Mouse (Mus musculus): ENCODE measurements at regions not wholly inside any gene's neighbourhood (a gene's known extent, or its start where the extent isn't known, plus 50 kb on each side); places are given as distances from the start of the nearest gene placed in this dataset.
A peak's percentile ranks its signal among the peaks of the same experiment; 100 is the strongest.

DNA sequence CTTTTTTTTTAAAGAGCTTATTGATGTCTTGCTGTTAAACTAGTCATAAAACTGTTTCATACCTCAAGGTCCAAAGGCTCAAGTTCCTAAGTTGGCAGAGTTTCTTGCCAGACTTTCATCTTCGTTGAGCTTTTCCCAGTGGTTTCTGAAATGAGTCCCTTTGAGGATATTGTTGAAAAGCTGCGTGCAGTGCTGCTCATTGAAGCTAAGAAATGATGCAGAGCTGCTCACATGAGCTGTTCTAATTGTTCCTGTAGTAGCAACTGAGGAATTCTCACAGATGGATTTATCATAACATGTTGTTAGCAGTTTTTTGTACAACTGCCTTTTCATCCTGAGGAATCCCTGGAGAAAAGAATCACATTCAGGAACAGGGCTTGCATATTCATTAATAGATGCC, 249.3 kb downstream of the Col11a1 start:
- DNase-seq (ENCODE audit: low read depth): peak; percentile 60
- no peak for TF ChIP-seq CTCF (IDR thresholded peaks at IDR 0.05; ENCODE audit: borderline replicate concordance, extremely low read depth, insufficient read depth, insufficient read length)
- TF ChIP-seq POLR2A (IDR thresholded peaks at IDR 0.05; ENCODE audit: borderline replicate concordance, extremely low read depth, insufficient read depth, insufficient read length, poor library complexity, severe bottlenecking): no peak

DNA sequence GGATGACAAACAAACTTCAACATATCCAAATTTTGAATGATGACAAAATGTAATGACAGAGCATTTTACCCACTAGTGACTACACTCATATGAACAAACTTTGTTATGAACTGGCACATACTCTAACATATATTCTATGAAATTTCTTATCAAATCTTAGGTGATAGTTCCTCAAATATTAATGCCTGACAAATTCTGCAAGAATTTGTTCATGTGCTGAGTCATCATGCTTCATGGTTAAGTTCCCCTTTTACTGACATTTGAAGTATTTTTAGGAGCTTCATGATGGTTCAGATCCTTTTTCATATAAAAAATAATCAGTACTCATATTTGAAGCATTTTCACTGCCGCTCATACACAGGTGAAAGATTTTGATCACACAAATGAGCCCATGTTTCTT, 289.1 kb downstream of the Col11a1 start:
- no peak for TF ChIP-seq CTCF (IDR thresholded peaks at IDR 0.05; ENCODE audit: borderline replicate concordance, extremely low read depth, insufficient read depth, insufficient read length)
- DNase-seq (ENCODE audit: low read depth): no peak

DNA sequence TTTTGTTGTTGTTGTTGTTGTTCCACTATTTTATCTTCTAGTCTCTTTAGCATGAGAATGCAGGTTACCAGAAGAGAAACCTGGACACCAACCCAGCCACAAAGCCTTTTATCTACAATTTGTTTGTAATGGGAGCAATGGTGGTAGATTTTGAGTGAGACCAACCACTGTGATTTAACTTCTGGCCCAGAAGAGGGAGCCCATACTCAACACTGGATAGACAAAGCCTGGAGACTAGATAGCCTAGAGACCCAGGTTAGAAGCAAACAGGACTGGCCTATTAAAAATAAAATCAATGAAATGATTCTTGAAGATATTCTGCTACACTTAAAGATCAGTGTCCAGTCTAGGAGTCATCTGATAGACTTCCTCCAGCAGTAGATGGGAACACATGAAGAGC, 304.0 kb downstream of the Col11a1 start:
- no peak for TF ChIP-seq CTCF (IDR thresholded peaks at IDR 0.05; ENCODE audit: borderline replicate concordance, extremely low read depth, insufficient read depth, insufficient read length)
- no peak for TF ChIP-seq POLR2A (IDR thresholded peaks at IDR 0.05; ENCODE audit: borderline replicate concordance, extremely low read depth, insufficient read depth, insufficient read length, poor library complexity, severe bottlenecking)
- DNase-seq (ENCODE audit: low read depth): peak; percentile 15

DNA sequence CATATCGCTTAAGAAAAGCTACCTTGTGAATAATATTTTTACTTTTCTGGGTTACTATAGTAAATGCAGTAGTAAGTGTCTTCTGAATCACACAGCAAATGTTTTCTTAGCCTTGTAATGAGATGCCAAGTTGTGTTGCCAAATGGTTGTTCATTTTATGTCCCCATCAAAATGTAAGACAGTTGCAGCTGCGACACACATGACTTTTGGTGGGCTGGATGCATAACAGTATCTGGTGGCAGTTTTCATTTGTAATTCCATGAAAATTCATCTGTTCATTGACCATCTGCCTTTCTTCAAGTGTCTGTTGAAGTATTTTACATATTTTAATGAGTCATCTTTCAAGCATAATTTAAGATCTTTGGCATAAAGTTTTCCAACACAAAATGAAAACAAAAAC, 313.4 kb downstream of the Col11a1 start:
- TF ChIP-seq POLR2A (IDR thresholded peaks at IDR 0.05; ENCODE audit: borderline replicate concordance, extremely low read depth, insufficient read depth, insufficient read length, poor library complexity, severe bottlenecking): no peak
- no peak for TF ChIP-seq CTCF (IDR thresholded peaks at IDR 0.05; ENCODE audit: borderline replicate concordance, extremely low read depth, insufficient read depth, insufficient read length)
- DNase-seq (ENCODE audit: low read depth): peak; percentile 81

DNA sequence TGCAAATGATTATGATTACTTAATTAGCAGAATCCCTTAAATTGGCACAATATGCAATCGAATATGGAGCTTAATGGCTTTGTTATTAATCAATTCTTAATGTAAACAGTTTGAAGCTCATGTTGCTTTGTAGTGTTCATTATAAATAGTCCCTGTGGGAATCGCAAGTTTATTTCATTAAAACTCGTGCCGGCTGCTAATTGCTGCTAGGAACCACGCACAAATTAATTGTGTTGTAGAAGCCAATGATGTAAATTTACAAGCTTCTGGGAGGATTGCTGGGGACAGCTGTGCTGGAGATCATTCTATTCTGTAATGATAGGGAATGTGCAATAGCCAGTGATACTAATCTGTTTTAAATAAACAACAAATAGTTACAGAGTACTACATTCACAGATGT, 349.7 kb downstream of the Col11a1 start:
- peak; percentile 77 for DNase-seq (ENCODE audit: low read depth)

DNA sequence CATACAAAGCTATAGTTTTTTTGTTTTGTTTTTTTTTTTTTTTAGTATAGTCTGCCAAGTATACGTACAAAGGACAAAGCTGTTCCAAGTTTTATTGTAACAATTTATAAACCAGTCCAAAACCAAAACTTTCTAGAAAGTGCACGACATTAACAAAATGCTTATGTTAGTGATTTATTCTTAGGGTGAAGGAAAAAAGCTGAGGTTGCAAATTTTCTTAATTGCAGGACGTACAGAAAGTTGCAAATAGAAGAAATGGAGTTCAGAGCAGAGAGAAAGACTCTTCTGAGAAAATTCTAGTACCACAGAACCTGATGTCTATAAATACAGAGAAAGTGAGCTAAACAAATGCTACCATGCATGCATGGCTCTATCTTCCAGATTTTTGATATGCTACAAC, 373.1 kb downstream of the Col11a1 start:
- no peak for DNase-seq (ENCODE audit: low read depth)
- TF ChIP-seq POLR2A (IDR thresholded peaks at IDR 0.05; ENCODE audit: borderline replicate concordance, extremely low read depth, insufficient read depth, insufficient read length, poor library complexity, severe bottlenecking): no peak
- no peak for TF ChIP-seq CTCF (IDR thresholded peaks at IDR 0.05; ENCODE audit: borderline replicate concordance, extremely low read depth, insufficient read depth, insufficient read length)

More for the DNA sequence above, 349.7 kb downstream of the Col11a1 start:
- TF ChIP-seq POLR2A (IDR thresholded peaks at IDR 0.05; ENCODE audit: borderline replicate concordance, extremely low read depth, insufficient read depth, insufficient read length, poor library complexity, severe bottlenecking) (no peak), CTCF (IDR thresholded peaks at IDR 0.05; ENCODE audit: borderline replicate concordance, extremely low read depth, insufficient read depth, insufficient read length) (no peak)

All from brain, embryonic 14.5 days (tissue).